Mouse (Mus musculus) R1 (cell line): ENCODE measurements at regions not wholly inside any gene's neighbourhood (a gene's known extent, or its start where the extent isn't known, plus 50 kb on each side); places are given as distances from the start of the nearest gene placed in this dataset.

Source experiments
- DNase-seq: peaks from one replicate; pipeline ENCODE4 v3.0.0-alpha.2; 2018; ENCODE audit warnings: low read depth, low spot score

- DNase-seq = no peak
Measured at GRCm38 (mm10) chr3:151333867-151334341, 103.8 kb upstream of the Adgrl4 start.

GRCm38 (mm10) chr3:151351481-151352090 is 86.1 kb upstream of the Adgrl4 start:
- DNase-seq = no peak

- DNase-seq = peak; percentile 3
Measured at GRCm38 (mm10) chr3:151366302-151366701, 71.4 kb upstream of the Adgrl4 start.

GRCm38 (mm10) chr3:151366707-151367306 is 70.9 kb upstream of the Adgrl4 start:
- DNase-seq = no peak

GRCm38 (mm10) chr3:151383326-151384019 is 54.2 kb upstream of the Adgrl4 start:
- DNase-seq = no peak

- DNase-seq = no peak
Measured at GRCm38 (mm10) chr3:151384850-151385249, 52.8 kb upstream of the Adgrl4 start.

GRCm38 (mm10) chr3:151386103-151386502 is 51.6 kb upstream of the Adgrl4 start:
- no peak for DNase-seq
